Mouse (Mus musculus) 416B (cell line): ENCODE measurements at regions not wholly inside any gene's neighbourhood (a gene's known extent, or its start where the extent isn't known, plus 50 kb on each side); places are given as distances from the start of the nearest gene placed in this dataset.
"Not testable (repeated sequence)": the region's sequence is repeated elsewhere in the genome, so short reads cannot be mapped to it uniquely, and the experiment has no call there.

ENCODE experiments used
- DNase-seq: peaks from one replicate; pipeline ENCODE4 v3.0.0; 2011; ENCODE audit warnings: low read depth

GRCm38 (mm10) chr8:103644106-103644505, 457.3 kb upstream of the Cdh5 start:
- no peak for DNase-seq

GRCm38 (mm10) chr8:103644845-103645244, 456.6 kb upstream of the Cdh5 start:
- no peak for DNase-seq

- no peak for DNase-seq
Measured at GRCm38 (mm10) chr8:103664796-103665195, 436.6 kb upstream of the Cdh5 start.

- not testable (repeated sequence) for DNase-seq
Measured at GRCm38 (mm10) chr8:103686233-103686632, 415.2 kb upstream of the Cdh5 start.

- DNase-seq = no peak
Measured at GRCm38 (mm10) chr8:103690438-103690837, 411.0 kb upstream of the Cdh5 start.

- no peak for DNase-seq
Measured at GRCm38 (mm10) chr8:103693531-103693930, 407.9 kb upstream of the Cdh5 start.

- no peak for DNase-seq
Measured at GRCm38 (mm10) chr8:103694331-103694891, 407.0 kb upstream of the Cdh5 start.

GRCm38 (mm10) chr8:103699016-103699520, 402.4 kb upstream of the Cdh5 start:
- no peak for DNase-seq

GRCm38 (mm10) chr8:103702236-103702635, 399.2 kb upstream of the Cdh5 start:
- no peak for DNase-seq

- no peak for DNase-seq
Measured at GRCm38 (mm10) chr8:103706084-103706483, 395.3 kb upstream of the Cdh5 start.

GRCm38 (mm10) chr8:103710871-103711270, 390.6 kb upstream of the Cdh5 start:
- not testable (repeated sequence) for DNase-seq

GRCm38 (mm10) chr8:103717723-103718122, 383.7 kb upstream of the Cdh5 start:
- no peak for DNase-seq

- no peak for DNase-seq
Measured at GRCm38 (mm10) chr8:103733466-103733865, 368.0 kb upstream of the Cdh5 start.

- DNase-seq = no peak
Measured at GRCm38 (mm10) chr8:103738330-103738729, 363.1 kb upstream of the Cdh5 start.

- DNase-seq = no peak
Measured at GRCm38 (mm10) chr8:103741395-103741794, 360.0 kb upstream of the Cdh5 start.

- no peak for DNase-seq
Measured at GRCm38 (mm10) chr8:103748734-103749133, 352.7 kb upstream of the Cdh5 start.

GRCm38 (mm10) chr8:103750278-103751097, 350.9 kb upstream of the Cdh5 start:
- DNase-seq = no peak

- DNase-seq = no peak
Measured at GRCm38 (mm10) chr8:103751161-103751560, 350.3 kb upstream of the Cdh5 start.

- no peak for DNase-seq
Measured at GRCm38 (mm10) chr8:103763821-103764220, 337.6 kb upstream of the Cdh5 start.

GRCm38 (mm10) chr8:103779658-103780057, 321.8 kb upstream of the Cdh5 start:
- DNase-seq = no peak

- DNase-seq = no peak
Measured at GRCm38 (mm10) chr8:103788308-103788707, 313.1 kb upstream of the Cdh5 start.

- no peak for DNase-seq
Measured at GRCm38 (mm10) chr8:103793331-103793730, 308.1 kb upstream of the Cdh5 start.

GRCm38 (mm10) chr8:103798630-103799029, 302.8 kb upstream of the Cdh5 start:
- DNase-seq = not testable (repeated sequence)
